Mouse (Mus musculus) induced T-regulatory cell, adult 2 months (primary cell): ENCODE measurements around the gene Cntn6.

ENCODE experiments used
- DNase-seq: peaks from one replicate; pipeline ENCODE4 v3.0.0-alpha.2; 2012; ENCODE audit warnings: low read depth

Gene Cntn6

GRCm38 (mm10) chr6:104492490-104493431 is at the start of gene Cntn6:
Cntn6 (plus strand) TSS chr6:104492790.
- no peak for DNase-seq

- no peak for DNase-seq
These were observed 48.9 kb upstream of the Cntn6 start for GRCm38 (mm10) chr6:104443731-104444130.

DNA sequence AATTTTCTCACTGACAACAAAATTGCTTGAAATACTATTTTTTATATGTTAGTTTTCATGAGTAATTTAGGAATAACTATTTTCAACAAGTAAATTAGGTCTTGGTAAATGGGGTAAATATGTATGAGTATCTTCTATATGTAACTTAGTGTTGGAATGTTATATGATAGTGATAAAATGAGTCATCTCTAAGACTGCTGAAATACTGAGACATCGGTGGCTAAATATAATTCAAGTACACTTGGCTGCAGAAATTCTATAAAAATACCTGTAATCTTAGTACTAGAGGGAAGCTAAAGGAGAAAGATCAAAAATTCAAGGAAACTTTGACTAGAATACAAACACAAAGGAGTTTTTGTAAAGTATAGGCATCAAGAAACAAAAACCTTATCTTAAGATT is 21.9 kb upstream of the Cntn6 start:
- no peak for DNase-seq

DNA sequence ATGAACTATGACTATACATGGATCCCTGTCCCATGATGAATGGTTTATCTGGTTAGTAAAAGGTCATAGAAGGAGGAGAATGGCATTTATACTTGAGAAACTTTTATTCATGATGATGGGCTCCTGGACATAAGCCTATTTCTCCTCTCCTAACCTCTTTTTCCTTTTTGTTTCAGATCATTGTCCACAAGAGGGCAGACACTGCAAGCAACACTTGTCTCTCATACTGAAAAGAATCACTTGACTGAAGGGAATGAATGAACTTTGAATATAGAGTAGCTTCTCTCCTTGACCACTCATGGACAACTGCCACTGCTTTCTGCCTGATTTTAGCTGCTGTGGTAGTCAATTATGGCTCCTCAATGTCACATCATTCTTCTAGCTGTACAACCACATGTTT is 13.3 kb upstream of the Cntn6 start:
- DNase-seq = no peak

GRCm38 (mm10) chr6:104493459-104493858 is 869 bp downstream of the Cntn6 start:
- no peak for DNase-seq

GRCm38 (mm10) chr6:104495801-104496200 is 3.2 kb downstream of the Cntn6 start:
- no peak for DNase-seq

DNA sequence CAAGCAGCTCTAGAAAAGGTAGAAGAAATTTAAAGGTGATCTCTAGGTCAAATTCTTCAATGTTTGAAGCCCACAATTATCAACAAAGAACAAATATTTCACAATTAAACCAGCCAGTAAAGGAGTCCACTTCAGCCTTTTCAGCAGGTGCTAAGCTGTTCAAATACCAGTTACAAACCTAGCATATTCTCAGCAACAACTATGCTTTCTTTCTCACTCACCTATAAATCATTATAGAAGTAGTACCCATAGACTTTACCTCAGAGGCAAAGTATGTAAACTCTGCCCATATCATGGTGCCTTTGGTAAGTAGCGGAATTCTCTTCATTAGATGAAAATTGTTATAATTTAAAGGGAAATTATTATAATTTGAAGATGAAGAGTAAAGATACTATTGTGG is 71.4 kb downstream of the Cntn6 start:
- no peak for DNase-seq

DNA sequence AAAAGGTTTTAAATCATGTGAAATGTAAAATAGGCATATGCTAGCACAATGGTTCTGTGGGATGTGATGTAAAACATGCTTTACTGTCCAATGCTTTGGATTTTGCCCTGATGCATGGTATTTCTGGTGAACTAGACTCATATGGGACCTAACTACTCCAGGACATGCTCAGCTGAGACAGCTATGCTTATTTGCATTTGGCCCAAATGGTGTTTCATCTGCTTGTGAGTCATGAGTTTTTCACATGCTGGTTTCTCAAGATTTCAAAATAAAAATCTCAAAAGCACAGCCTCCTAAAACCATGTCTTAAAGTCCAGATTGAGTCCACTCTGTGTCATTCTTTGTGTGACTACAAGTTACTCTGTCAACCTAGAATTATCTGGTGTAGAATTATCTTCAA is 77.0 kb downstream of the Cntn6 start:
- no peak for DNase-seq

GRCm38 (mm10) chr6:104588028-104588427 is 95.4 kb downstream of the Cntn6 start:
- no peak for DNase-seq

DNA sequence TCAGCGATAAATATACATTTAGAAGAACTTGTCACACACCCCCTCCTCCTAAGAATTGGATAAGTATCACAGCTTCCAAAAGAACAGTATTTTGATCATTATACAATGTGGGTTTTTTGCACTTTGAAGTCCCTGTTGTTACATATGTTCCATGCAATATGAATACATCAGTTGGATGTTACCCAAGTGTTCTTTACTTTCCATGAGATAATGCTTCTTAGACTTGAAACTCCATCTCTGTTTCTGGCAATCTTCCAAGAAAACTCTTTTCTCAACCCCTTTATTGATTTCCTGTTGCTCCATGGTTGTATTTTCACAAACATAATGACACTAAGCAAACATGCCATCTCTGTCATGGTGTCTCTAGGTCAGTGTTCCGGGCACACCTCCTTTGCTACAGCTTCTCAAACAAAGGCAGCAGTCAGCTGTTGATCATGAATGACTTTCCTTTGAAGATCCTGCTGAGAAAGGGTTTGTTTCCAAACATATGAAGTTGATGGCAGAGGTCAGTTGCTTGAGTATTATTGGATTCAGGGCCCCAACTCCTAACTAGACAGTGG is 108.3 kb downstream of the Cntn6 start:
- no peak for DNase-seq

DNA sequence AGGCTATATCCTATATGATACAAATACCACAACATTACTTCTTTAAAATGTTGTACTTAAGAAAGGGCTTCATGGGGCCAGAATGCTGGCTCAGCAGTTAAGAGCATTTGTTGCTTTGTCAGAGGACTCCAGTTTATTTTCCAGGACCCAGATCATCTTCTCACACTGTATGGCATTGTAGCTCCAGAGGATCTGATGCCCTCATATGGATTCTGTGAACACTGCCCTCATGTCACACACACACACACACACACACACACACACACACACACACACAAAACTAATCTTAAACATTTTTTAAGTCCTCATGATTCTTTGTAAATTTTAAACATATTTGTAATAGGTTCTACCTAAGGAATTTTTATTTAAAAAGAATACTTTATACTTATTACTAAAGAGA is 110.3 kb downstream of the Cntn6 start:
- DNase-seq = no peak

- no peak for DNase-seq
These were observed 110.8 kb downstream of the Cntn6 start for GRCm38 (mm10) chr6:104603371-104603770.

DNA sequence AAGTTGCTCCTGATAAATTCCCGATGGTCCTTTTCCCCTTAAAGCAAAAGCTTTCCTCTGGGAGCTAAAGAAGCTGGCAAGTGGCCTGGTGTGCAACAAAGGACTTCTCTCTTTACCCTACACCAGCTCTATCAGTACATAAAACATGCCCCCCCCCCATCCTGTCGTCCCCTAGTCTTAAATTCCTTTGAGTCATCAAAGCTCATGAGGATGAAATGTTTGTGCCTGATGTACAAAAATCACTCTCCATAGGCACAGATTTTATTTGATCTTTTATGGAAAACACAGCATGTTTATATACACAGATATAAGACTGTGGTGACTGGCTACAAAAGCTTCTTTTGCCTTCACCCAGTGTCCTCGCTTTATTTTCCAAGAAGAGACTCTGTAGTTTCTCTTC is 112.6 kb downstream of the Cntn6 start:
- no peak for DNase-seq

DNA sequence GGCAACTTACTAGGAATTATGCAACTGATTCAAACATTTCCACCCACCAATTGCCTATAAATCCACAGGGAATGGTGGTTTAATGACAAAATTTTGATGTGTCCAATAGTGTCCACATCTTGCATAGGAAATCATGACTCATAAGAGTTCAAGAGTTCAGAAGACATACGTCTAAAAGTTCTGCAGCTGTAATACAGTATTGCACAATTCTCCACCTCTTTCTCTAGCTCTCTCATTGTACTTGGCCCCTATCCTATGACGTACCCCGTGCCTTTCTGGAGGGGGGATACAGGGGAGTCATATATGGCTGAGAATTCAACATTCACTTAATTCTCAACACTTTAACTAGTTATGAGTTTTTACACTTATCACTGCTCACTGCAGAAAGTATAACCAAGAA is 160.9 kb downstream of the Cntn6 start:
- no peak for DNase-seq

DNA sequence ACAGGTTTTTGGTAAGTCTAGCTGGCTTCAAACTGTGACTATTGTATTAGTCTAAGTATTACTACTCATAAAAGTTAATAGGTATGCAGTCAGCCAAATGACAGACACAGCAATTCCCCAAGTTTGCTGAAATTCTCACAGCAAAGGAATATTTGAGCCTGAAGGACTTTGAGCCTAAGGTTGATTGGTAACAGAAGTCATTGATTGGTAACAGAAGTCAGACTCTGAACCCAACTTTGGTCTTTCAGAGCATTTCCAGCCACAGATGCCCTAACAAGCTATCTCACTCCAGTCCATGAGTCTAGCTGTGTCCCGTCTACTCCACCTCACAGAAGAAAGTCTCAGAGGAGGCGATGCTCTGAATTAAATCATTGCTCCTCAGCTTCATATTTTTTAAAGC is 176.1 kb downstream of the Cntn6 start:
- DNase-seq = no peak

GRCm38 (mm10) chr6:104674249-104674648 is 181.7 kb downstream of the Cntn6 start:
- no peak for DNase-seq

GRCm38 (mm10) chr6:104679809-104680495 is 187.4 kb downstream of the Cntn6 start:
- no peak for DNase-seq

DNA sequence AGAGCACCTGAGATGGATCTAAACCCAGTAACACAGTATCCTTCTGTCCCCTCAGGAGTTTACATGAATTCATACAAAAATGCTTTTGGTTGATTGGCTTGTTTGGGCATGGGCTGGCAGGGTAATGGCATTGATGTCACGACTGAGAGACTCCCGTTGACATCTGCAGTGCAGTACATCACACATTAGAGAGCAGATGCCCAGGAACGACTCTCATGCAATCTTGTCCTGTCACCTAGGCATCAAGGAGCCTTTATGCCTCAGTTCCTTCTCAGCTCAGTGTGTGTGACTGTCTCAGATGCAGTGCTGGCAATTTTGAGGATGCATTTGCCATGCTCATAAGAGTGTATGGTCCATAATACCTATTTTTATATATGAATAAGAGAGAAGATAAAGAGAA is 195.4 kb downstream of the Cntn6 start:
- no peak for DNase-seq

DNA sequence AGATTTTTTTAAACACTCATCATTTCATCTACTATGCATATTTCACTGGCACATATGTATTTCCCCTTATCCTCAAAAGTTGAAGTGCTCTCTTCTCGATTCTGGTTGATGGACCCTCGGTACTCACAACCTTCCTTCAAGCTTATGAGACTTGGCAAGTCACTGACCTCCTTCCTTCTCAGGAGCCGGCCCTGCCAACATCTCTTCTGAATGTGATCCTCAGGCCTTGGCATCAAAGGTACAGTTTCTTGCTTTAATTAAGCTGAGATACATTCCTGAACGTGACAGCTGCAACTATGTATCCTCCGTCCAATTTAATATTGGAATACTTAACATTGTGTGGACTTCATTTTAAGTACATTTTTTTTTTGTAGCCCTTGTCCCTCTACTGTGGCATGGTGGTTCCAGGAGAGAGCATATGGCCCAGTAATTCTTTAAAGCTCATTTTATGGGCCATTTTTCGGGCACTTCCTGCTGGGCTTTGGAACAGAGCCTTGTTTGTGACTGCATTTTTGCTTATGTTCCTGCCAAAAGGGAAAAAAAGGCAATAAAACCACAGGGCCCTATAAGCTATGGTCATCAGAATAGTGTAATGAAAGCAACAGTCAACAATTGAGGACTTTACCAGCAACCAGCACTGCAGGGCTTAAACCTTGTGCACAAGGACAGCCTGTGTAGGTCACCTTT is 196.0 kb downstream of the Cntn6 start:
- DNase-seq = no peak

DNA sequence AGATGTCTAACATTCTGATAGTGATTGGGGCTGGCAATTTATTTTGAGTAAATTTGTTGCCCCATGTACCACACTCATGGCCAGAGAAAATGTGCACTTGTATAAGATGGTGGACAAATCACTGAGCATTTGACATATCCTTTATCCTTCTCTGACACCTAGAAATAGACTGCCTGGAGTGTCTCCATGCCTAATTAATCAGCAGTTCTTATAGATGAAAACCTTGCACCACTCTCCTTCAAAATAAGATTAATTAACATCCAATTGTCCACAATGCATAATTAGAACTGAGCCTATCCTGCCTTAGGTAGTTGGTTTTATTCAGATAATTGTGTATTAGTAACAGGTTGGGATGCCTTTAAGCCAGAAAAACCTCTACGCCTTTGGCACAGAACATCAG is 236.0 kb downstream of the Cntn6 start:
- DNase-seq = no peak

GRCm38 (mm10) chr6:104734256-104734655 is 241.7 kb downstream of the Cntn6 start:
- DNase-seq = no peak

DNA sequence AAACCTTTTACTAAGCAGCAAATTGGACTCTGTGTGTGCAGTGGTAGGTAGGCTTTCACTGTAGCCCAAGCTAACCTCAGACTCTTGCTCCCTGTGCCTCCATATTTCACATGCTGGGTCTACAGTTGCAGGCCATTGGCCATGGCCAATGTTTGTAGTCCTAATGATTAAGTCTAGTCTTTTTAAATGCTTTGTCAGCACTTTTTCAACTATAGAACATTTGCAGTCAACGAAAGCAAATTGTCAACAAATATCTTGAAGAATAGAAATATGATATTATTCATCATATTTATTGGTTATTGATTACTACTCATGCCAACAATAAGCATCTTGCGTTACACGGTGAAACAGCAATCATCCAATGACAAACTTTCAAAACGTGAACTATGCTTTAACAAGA is 246.4 kb downstream of the Cntn6 start:
- DNase-seq = no peak

- no peak for DNase-seq
These were observed 265.5 kb downstream of the Cntn6 start for GRCm38 (mm10) chr6:104758125-104758524.
